Mouse (Mus musculus) intestine, postnatal 0 days (tissue): Measurements from ENCODE around the gene Hadh. TPM values are rescaled to one million over a fixed set of nuclear protein-coding genes. Genes with fewer than 3 reads are reported as not detected.

ENCODE experiments used
- ATAC-seq: fragments of 200-750 bp; cut with Nextera tagmentation; 2 replicates; pipeline ENCODE4 v1.8.0; 2017; ENCODE audit warnings: mild to moderate bottlenecking, moderate TSS enrichment, moderate library complexity
- H3K27ac ChIP-seq: fragments of 300-500 bp; sonication (generic); 2 replicates; pipeline ENCODE4 v1.5.1; 2014; ENCODE audit warnings: mild to moderate bottlenecking, low read depth, low read length, moderate library complexity
- H3K27me3 ChIP-seq: fragments of 300-500 bp; sonication (generic); replicated peaks from 2 replicates; pipeline ENCODE4 v1.6.1; 2014; ENCODE audit warnings: low read length, mixed read lengths; ENCODE audit not compliant: control insufficient read depth, insufficient read depth
- H3K36me3 ChIP-seq: fragments of 300-500 bp; sonication (generic); 2 replicates; pipeline ENCODE4 v1.6.1; 2014; ENCODE audit warnings: mild to moderate bottlenecking, moderate library complexity; ENCODE audit not compliant: control insufficient read depth, insufficient read depth
- H3K4me1 ChIP-seq: fragments of 300-500 bp; sonication (generic); replicated peaks from 2 replicates; pipeline ENCODE4 v1.6.1; 2014; ENCODE audit warnings: antibody characterized with exemption, low read length, mixed read lengths; ENCODE audit not compliant: control insufficient read depth, insufficient read depth
- H3K4me2 ChIP-seq: fragments of 300-500 bp; sonication (generic); replicated peaks from 2 replicates; pipeline ENCODE4 v1.6.1; 2014; ENCODE audit warnings: low read depth, mild to moderate bottlenecking, moderate library complexity
- H3K4me3 ChIP-seq: fragments of 300-500 bp; sonication (generic); 2 replicates; pipeline ENCODE4 v1.5.1; 2014; ENCODE audit warnings: low read depth, low read length
- H3K9ac ChIP-seq: fragments of 300-500 bp; sonication (generic); 2 replicates; pipeline ENCODE4 v1.6.1; 2014; ENCODE audit warnings: mild to moderate bottlenecking, low read depth, low read length
- H3K9me3 ChIP-seq: fragments of 300-500 bp; sonication (generic); 2 replicates; pipeline ENCODE4 v1.6.1; 2016; ENCODE audit warnings: mixed run types; ENCODE audit not compliant: control insufficient read depth
- CTCF ChIP-seq: sonication (generic); IDR thresholded peaks from 2 replicates; pipeline ENCODE4 v1.5.1; 2016; ENCODE audit warnings: low read depth, mild to moderate bottlenecking, control low read depth, antibody characterized with exemption, moderate library complexity
- WGBS: fragments of 180-500 bp; shearing (Covaris S2); extraction: QIAGEN DNeasy Blood & Tissue Kit; methylation state at CpG from one replicate; pipeline ENCODE4 v1.1.7; 2014; 5-methylcytosine and 5-hydroxymethylcytosine counted together
- polyA plus RNA-seq: library from polyadenylated mRNA; unstranded; fragments of >200 nt; fragmentation: Nextera tagmentation; extraction: Ambion mirVana; gene quantifications from 2 replicates; pipeline ENCODE4 v1.2.1, GENCODE M21; 2015

The Hadh gene
- polyA plus RNA-seq, 1 experiment from 2014 or later: 581 TPM

GRCm38 (mm10) chr3:131310572-131310971 lies 38.7 kb upstream of the Hadh start:
- no peaks in the 10 kb centered on the region for H3K36me3 ChIP-seq
- 0 out of 2 replicates have a peak overlapping the region, but pooled peaks have one; percentile 1 for H3K27ac ChIP-seq
- H3K4me3 ChIP-seq: no peak overlapping the region
- no peak overlapping the region for H3K9ac ChIP-seq
- WGBS: 40% methylated on average over 4 of the region's 4 CpGs
- TF ChIP-seq CTCF: no peak
- no peaks in the 10 kb centered on the region for H3K27me3 ChIP-seq
- H3K4me1 ChIP-seq: 0 out of 2 replicates have a peak, but pooled peaks cover 4% of the 10 kb centered on the region
- H3K4me2 ChIP-seq: no peak overlapping the region
- peaks cover 12% of the 10 kb centered on the region; the same call in 1 of the 2 replicates for H3K9me3 ChIP-seq
- ATAC-seq: peak; percentile 31; the same call in 1 of the 2 replicates

GRCm38 (mm10) chr3:131307811-131308210 lies 35.9 kb upstream of the Hadh start:
- Histone ChIP-seq H3K4me3 (no peak overlapping the region), H3K9ac (no peak overlapping the region), H3K27ac (no peak overlapping the region; the same call in 1 of the 2 replicates), H3K36me3 (no peaks in the 10 kb centered on the region), H3K4me2 (no peak overlapping the region), H3K9me3 (peaks cover 12% of the 10 kb centered on the region; the same call in 1 of the 2 replicates), H3K4me1 (0 out of 2 replicates have a peak, but pooled peaks cover 4% of the 10 kb centered on the region), H3K27me3 (no peaks in the 10 kb centered on the region)
- 92% methylated on average over 3 of the region's 3 CpGs for WGBS
- no peak for ATAC-seq
- no peak for TF ChIP-seq CTCF

- H3K36me3 ChIP-seq: no peaks in the 10 kb centered on the region
- H3K4me1 ChIP-seq: 0 out of 2 replicates have a peak, but pooled peaks cover 1% of the 10 kb centered on the region
- no peak for ATAC-seq
- no peak overlapping the region for H3K9ac ChIP-seq
- 89% methylated on average over 7 of the region's 7 CpGs for WGBS
- no peak for TF ChIP-seq CTCF
- no peak overlapping the region for H3K27ac ChIP-seq
- H3K9me3 ChIP-seq: peaks cover 12% of the 10 kb centered on the region; the same call in 1 of the 2 replicates
- no peak overlapping the region for H3K4me3 ChIP-seq
- no peak overlapping the region for H3K4me2 ChIP-seq
- no peaks in the 10 kb centered on the region for H3K27me3 ChIP-seq
Measured at GRCm38 (mm10) chr3:131306255-131306654, 34.4 kb upstream of the Hadh start.

- H3K4me1 ChIP-seq: no peaks in the 10 kb centered on the region
- no peak overlapping the region for H3K27ac ChIP-seq
- H3K9me3 ChIP-seq: no peaks in the 10 kb centered on the region
- H3K4me3 ChIP-seq: peak overlapping the region; percentile 75
- no peak for ATAC-seq
- no peak for TF ChIP-seq CTCF
- H3K27me3 ChIP-seq: no peaks in the 10 kb centered on the region
- WGBS: 20% methylated on average over 5 of the region's 5 CpGs
- peaks cover 4% of the 10 kb centered on the region; the same call in 1 of the 2 replicates for H3K36me3 ChIP-seq
- H3K9ac ChIP-seq: peak overlapping the region; percentile 47; the same call in 1 of the 2 replicates
- H3K4me2 ChIP-seq: peak overlapping the region; percentile 98
Measured at GRCm38 (mm10) chr3:131303320-131303714, 31.4 kb upstream of the Hadh start.

- Histone ChIP-seq H3K4me3 (peak within 1 kb of the TSS; percentile 75), H3K4me1 (no peaks in the 10 kb centered on the region), H3K9ac (peak within 1 kb of the TSS; percentile 47; the same call in 1 of the 2 replicates), H3K27ac (peak within 1 kb of the TSS; percentile 81), H3K36me3 (peaks cover 6% of the 10 kb centered on the region; the same call in 1 of the 2 replicates), H3K4me2 (peak within 1 kb of the TSS; percentile 98), H3K27me3 (no peaks in the 10 kb centered on the region), H3K9me3 (no peaks in the 10 kb centered on the region)
- peak; percentile 63 for TF ChIP-seq CTCF
- under 1% methylated on average over 71 of the region's 71 CpGs for WGBS
- peak; percentile 94 for ATAC-seq
Measured at GRCm38 (mm10) chr3:131302452-131303319, 30.8 kb upstream of the Hadh start, which contains the start of gene Cyp2u1. Cyp2u1 (minus strand) TSS chr3:131303227.

GRCm38 (mm10) chr3:131299908-131300307 lies 28.0 kb upstream of the Hadh start:
- H3K4me3 ChIP-seq: no peak overlapping the region
- peaks cover 18% of the 10 kb centered on the region for H3K36me3 ChIP-seq
- ATAC-seq: no peak
- no peak overlapping the region for H3K27ac ChIP-seq
- no peak overlapping the region for H3K4me2 ChIP-seq
- H3K9ac ChIP-seq: no peak overlapping the region
- WGBS: 4% methylated on average over 6 of the region's 6 CpGs
- TF ChIP-seq CTCF: peak; percentile 82
- no peaks in the 10 kb centered on the region for H3K9me3 ChIP-seq
- H3K4me1 ChIP-seq: 0 out of 2 replicates have a peak, but pooled peaks cover 6% of the 10 kb centered on the region
- no peaks in the 10 kb centered on the region for H3K27me3 ChIP-seq
